Mouse (Mus musculus) kidney, adult 8-10 months (tissue): Measurements from ENCODE around the gene Klc4.
A peak's percentile ranks its signal among the peaks of the same experiment; 100 is the strongest.

Experiments used
- DNase-seq, 2 experiments: peaks; one replicate each; pipeline ENCODE4 v3.0.0; 2022

Gene Klc4

GRCm38 (mm10) chr17:46645561-46646321 lies at the start of gene Klc4, which contains the start of gene Mrpl2:
Gene Klc4 (minus strand): TSS chr17:46646022.
Gene Mrpl2 (plus strand): TSS chr17:46646229.
- DNase-seq = peak; percentile 98 to 99

DNA sequence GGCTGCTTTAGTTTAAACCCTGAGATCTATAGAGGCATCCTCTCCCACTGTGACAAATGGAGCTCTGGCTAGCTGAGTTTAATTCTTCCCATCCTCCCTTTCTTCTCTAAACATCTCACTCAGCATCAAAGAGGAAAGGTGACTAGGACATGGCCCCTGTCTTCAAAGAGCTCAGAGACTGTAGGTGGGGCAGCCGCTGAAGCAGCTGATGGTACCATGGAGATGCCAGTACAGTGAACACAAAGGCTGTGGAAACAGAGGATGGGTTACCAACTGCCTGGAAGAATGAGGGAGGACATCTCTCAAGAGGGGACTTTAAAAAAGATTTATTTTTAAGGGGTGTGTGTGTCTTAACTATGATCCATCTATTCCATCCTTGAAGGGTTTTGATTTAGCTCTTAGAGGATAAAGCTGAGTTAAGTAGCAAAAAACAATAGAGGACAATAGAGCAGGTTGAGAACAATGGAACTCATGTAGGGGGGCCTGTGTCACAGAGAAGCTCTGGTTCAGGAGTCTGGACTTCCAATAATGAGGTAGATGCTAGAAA lies 48.8 kb upstream of the Klc4 start:
- no peak for DNase-seq

DNA sequence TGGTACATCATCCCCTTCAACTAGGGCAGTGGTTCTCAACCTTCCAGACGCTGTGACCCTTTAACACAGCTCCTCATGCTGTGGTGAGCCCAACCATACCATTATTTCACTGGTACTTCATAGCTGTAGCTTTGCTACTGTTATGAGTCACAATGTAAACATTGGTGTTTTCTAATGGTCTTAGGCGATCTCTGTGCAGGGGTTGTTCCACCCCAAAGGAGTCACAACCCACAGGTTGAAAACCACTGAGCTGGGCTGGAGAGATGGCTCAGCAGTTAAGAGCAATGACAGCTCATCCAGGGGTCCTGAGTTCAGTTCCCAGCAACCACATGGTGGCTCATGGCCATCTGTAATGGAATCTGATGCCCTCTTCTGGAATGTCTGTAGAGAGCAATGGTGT lies 45.6 kb upstream of the Klc4 start:
- no peak for DNase-seq

- no peak for DNase-seq
These were observed 44.8 kb upstream of the Klc4 start for GRCm38 (mm10) chr17:46690665-46691064.

- no peak for DNase-seq
These were observed 40.1 kb upstream of the Klc4 start for GRCm38 (mm10) chr17:46685913-46686312.

DNA sequence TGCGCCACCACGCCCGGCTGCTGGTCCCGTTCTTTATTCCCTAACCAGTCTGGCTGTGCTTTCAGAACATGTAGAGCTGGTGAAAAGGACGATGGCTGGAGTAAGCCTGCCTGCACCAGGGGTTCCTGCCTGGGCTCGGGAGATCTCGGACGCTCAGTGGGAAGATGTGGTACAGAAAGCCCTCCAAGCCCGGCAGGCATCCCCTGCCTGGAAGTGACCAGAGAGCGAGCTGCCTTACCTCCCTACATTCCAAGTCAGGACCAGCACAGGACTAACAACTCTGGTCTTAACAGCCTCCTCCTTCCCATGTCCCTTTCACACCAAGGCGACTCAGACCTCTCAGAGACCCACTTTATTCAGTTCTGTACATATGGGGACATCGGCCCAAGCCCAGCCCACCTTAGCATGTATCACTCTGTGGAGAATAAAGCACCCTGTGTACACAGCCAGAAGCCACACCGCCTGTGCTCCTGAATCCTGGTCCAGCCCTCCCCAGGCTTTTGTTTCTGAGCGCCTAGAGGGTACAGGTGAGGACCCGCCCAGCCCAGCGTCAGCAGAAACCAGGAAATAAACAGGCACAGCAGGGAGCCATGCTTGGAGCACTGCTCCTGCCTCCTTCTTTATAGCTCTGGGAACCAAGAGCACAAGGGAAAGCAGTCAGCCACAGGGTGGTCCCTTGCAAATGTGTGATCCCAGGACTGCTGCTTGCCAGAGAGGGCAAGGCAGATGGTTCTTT lies 37.0 kb upstream of the Klc4 start:
- no peak for DNase-seq

- no peak for DNase-seq
These were observed 35.8 kb upstream of the Klc4 start for GRCm38 (mm10) chr17:46681466-46682118.

DNA sequence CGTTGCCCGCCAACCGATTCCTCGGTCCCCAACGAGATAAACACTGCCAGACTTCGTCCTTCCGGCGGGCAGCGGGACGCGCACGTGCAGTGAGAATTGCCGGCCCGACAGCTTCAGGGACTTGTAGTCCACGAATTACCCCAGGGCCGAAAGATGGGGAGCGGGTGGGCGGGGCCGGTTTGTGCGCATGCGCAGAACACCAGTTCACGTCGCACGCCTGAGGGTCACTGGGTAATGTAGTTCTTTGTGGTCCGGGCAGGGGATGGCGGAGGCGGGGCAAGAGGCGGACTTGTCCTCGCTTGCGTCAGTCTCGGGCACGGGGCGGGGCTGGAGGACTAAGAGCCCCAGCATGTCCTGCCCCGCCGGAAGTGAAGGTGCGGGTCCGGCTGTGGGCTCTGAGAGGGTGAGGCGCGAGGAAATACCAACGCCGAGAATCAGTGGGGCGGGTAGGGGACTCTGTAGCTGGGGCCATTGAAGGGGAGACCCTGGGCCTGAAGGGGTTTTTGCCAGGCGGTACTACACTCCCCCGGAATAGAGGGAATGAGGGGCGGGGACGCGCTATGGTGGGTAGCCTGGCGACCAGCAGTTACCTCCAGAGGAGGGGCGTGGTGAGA lies 35.0 kb upstream of the Klc4 start, which contains the start of gene Klhdc3:
Gene Klhdc3, minus strand, starts transcription at position 155 of the 614 bp plus-strand sequence.
- peak; percentile 98 for DNase-seq

GRCm38 (mm10) chr17:46679843-46680759 lies 34.3 kb upstream of the Klc4 start:
- DNase-seq = peak; percentile 38 to 51

GRCm38 (mm10) chr17:46678911-46679310 lies 33.1 kb upstream of the Klc4 start:
- no peak for DNase-seq

DNA sequence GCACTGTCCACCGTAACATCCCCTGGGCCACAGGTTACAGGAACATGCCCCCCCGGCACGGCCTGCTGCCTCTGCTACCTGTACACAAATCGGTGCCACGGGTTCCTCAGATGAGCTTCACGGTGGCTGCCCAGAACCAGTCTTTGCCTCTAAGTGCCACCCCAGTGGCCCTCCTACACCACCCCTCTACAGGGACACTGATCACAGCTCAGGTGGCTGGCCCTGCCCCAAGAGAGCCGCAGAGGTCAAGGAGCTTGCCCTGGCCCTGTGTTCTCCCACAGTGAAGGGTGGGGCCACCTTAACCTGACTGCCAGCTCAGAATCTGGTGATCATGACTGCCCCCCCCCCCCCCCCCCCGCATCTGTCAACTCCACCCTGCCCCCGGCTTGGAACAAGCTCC lies 32.6 kb upstream of the Klc4 start, which contains the start of gene Mea1:
Gene Mea1, plus strand, starts transcription at position 378 of the 400 bp plus-strand sequence.
- DNase-seq = peak in 1 of 2 experiments; percentile 28

DNA sequence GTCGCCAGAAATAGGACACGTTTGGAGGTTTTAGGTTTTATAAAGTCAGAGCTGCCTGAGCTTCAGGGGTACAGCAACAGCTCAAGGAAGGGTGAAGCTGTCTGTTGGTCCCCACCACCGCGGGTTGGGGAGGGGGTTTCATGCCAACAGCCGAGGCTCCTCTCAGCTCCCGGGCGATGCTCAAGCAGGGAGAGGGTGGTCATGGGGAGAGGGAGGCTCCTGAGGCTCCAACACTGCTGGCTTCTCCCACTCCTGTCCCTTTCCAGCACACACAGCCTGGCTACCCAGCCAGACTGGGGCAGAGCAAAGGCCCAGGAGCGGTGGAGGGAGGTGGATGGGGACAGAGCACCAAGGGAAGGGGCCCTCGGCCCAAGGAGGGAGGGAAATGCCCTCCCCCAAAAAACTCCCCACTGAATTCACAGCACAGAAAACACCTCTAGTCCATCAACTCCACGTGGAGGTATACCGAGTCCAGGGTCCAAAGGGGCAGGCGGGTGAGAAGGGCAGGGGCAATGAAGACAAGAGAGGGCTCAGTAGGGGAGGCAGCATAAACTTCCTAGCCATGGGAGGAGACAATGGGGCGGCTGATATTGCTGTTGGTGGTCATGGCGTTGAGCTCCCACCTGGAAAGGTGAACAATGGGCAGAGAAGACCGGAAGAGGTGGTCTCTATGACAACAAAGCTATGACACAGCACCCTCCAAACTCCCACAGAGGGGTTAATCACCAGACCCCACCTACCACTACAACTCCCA lies 28.9 kb upstream of the Klc4 start:
- DNase-seq = no peak

- DNase-seq = peak; percentile 92 to 93
These were observed 28.2 kb upstream of the Klc4 start, which contains the start of gene Rrp36 for GRCm38 (mm10) chr17:46673850-46674529. Gene Rrp36 (minus strand): TSS chr17:46674352.

GRCm38 (mm10) chr17:46669911-46670310 lies 24.1 kb upstream of the Klc4 start:
- DNase-seq = no peak

DNA sequence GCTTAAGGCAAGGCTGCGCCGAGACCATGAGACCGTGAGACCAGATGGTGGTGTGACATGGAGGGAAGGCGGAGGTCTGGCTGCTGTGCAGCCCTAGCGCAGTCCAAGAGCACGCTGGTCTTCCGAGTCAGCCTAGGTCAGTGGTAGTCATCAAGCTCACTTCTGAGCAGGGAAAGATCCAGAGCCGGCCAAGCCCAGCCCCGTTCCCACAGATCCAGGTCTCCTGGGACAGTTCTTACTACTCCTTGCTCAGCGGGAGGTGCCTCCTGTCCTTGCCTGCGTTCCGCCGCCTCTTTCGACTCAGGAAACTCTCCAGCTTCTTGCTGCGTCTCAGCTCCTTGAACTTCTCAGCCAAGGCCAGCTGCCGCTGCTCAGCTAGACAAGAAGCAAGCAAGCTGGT lies 21.9 kb upstream of the Klc4 start:
- no peak for DNase-seq

DNA sequence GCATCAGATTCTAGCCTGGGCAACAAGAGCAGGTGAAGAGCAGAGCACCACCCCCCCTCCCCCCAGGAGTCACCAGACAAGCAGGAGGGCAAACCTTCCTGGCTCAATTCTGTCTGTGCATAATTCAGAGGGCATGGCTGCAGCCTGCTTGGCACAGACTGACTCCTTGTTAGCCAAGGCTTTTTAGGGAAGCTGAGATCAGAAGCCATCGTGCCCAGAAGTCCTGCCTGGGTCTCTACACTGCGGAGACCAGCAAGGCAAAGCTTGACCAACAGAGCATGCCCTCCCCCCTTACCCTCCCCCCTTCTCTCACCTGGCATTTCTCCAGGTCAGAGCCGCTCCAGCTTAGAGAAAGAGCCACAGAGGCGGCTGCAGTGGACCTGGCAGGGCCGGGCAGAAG lies 16.9 kb upstream of the Klc4 start:
- DNase-seq = no peak

DNA sequence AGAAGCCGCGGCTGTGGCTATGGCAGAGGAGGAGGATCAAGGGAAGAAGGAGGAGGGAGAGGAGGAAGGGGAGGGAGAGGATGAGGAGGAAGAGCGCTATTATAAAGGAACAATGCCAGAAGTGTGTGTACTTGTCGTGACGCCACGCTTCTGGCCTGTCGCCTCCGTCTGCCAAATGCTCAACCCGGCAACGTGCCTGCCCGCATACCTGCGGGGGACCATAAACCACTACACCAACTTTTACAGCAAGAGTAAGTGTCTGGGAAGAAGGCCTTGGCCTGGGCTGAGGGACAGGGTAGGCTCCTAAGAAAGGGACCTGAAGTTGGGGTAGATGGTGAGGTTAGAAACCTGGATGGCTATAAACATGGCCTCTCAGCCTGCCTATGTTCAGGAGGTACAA lies 16.2 kb upstream of the Klc4 start:
- no peak for DNase-seq

DNA sequence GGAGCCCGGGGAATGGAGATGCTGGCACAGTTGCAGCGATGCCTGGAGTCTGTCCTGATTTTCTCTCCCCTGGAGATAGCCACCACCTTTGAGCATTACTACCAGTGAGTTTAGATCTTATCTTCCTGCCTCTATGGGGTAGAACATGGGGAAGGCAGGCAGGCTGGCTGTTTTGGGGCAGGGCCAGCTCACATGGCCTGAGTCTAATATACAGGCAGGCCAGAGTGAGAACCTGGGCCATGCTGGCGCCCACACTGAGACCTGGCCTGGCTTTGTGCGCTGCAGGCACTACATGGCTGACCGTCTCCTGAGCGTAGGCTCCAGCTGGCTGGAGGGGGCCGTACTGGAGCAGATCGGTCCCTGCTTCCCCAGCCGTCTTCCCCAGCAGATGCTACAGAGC lies 15.5 kb upstream of the Klc4 start:
- no peak for DNase-seq

DNA sequence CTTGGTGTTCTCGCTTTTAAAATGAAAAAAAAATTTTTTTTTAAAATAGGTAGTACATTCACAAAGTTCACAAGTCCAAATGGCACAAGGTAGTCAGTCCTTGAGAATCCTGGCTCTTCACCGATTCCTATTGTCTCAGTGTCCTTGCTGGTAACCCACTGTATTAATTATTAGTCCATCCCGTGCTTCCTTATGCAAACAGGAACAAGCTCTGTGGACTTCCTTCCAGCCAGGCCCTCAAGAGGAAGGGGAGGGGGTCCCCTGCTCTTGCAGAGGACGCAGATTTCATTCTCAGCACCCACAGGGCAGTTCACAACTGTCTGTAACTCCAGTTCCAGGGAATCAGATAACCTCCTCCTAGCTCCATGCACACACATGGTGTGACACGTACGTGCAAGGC lies 10.2 kb upstream of the Klc4 start:
- no peak for DNase-seq
